Mouse (Mus musculus): ENCODE data around the gene Gdf15.
A peak's percentile ranks its signal among the peaks of the same experiment; 100 is the strongest.

Gdf15 gene

GRCm38 (mm10) chr8:70629574-70630531 lies 2.4 kb downstream of the Gdf15 start:
- peak; percentile 69 for DNase-seq (ENCODE audit: low read depth, low spot score)

DNA sequence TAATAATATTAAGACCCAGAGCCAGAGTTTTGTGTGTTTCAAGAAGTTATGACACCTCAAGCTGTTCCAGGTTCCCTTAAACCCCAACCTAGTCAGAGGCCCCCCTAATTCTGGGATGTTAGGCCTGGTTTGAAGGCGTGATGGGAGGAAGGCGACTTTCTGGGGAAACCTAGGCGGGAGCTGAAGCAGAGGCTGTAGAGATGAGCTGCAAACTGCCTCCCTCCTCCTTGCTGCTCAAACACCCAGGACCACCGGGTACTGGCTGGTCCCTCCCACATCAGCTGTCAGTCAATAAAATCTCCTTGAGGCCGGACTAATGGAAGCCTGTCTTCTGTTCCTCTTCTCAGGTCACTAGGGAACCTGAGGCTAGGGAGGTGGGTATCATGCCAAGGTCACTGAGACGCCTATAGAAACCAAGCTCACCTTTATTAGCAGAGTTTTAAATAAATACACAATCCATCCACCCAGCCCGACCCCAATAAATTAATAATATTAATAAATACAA lies 3.2 kb downstream of the Gdf15 start:
- no peak for DNase-seq (ENCODE audit: low read depth, low spot score)

DNA sequence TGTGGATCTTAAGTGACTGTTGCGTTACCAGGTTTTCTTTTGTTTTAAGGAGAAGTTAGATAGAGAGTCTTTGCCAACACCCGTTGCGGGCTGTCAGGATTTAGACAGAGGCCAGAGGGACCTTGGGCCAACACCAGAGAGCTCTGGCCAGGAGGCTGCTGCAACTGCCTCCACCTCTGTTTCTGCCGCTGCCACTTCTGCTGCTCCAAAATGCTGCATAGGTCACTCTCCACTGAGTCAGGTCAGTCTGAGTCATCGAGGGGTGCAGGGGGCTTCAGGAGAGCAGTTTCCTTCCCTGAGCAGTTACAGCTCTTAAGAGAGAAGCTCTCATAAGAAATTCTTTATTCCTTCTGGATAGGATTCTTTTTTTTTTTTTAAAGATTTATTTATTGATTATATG lies 5.2 kb downstream of the Gdf15 start:
- no peak for DNase-seq (ENCODE audit: low read depth, low spot score)

DNA sequence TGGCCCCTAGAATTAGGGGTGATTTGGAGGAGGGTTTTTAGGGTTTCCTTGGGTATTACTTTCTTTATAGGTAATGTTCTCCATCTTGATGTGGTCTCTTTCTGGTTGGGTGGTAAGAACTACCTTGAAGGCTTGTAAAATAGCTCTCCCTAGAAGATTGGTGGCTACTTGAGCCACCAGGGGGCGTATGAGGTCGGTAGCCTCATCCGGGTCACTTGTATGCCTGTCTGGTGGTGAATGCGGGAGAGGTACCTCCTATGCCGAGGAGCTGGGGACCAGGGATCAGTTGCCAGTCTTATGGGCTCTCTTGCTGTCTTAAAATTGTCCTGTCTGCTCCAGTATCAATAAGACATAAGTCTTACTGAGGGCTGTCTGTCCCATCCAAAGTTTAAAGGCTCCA lies 7.2 kb downstream of the Gdf15 start:
- DNase-seq (ENCODE audit: low read depth, low spot score): no peak

DNA sequence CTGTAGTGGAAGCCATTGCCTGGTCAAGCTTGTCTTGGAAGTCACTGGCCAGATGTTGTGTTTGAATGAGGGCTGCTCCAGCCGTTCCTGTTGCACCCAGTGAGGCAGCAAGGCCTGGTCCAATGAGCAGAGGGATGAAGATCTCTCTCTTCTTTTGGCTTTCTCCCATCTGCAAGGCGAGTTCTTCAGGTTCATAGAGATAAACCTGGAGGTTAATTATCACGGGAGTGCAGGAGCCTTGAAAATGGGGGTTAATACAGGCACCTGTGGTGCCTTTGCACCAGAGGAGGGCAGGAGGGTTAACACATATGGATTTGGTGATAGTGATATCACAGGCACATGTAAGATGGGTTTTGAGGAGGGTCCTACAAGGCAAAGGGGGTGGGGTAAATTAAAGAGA lies 10.0 kb downstream of the Gdf15 start:
- DNase-seq (ENCODE audit: low read depth, low spot score): peak; percentile 58

DNA sequence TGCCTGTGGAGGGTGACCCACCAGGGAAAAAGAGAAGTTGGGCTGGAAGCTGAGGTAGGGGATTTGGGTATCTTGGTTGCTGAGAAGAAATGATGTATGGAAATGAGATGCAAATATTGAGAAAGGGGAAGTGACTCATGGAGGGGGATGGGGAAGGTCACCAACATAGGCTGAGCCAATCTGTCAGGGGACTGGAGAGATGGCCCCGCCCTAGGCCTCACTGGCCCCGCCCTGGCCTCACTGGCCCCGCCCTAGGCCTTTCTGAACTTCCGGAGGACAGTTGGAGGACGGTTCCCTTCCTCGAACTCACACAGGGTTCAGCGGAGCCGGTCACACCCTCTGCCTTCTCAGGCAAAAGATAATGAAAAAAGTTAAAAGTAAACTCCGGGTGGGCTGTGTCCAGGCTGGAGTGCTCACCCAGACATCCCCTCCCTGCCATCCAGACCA lies 13.3 kb downstream of the Gdf15 start:
- peak; percentile 74 for DNase-seq (ENCODE audit: low read depth, low spot score)

- DNase-seq (ENCODE audit: low read depth, low spot score): no peak
These were observed 14.3 kb downstream of the Gdf15 start for GRCm38 (mm10) chr8:70617985-70618384.

GRCm38 (mm10) chr8:70616645-70617044 lies 15.6 kb downstream of the Gdf15 start:
- DNase-seq (ENCODE audit: low read depth, low spot score): no peak

GRCm38 (mm10) chr8:70615894-70616293 lies 16.4 kb downstream of the Gdf15 start, which contains the start of gene Lrrc25:
Gene Lrrc25, plus strand, starts transcription at chr8:70616155.
- no peak for DNase-seq (ENCODE audit: low read depth, low spot score)

- DNase-seq (ENCODE audit: low read depth, low spot score): no peak
These were observed 17.0 kb downstream of the Gdf15 start for GRCm38 (mm10) chr8:70615281-70615680.

GRCm38 (mm10) chr8:70614469-70614868 lies 17.8 kb downstream of the Gdf15 start:
- no peak for DNase-seq (ENCODE audit: low read depth, low spot score)

- DNase-seq (ENCODE audit: low read depth, low spot score): no peak
These were observed 18.5 kb downstream of the Gdf15 start for GRCm38 (mm10) chr8:70613763-70614162.

DNA sequence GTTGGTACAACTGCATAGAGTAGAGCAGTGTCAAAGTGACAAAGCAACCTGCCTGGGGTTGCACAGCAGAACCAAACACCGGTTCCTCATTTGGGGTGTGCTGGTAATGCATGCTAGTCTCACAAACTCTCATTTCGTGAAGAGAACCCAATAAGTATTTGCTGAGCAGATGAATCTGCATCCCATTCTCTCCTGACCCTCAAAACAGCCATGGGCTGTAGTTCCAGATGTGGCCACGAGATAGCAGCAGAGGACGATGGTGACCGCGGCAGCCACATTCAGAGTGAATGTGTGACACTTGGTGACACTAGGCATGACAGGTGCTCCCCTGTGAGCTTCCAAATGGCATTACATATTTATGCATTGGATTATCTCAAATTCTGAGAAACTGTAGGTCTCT lies 20.4 kb downstream of the Gdf15 start:
- peak; percentile 85 for DNase-seq (ENCODE audit: low read depth, low spot score)

- peak; percentile 70 for DNase-seq (ENCODE audit: low read depth, low spot score)
These were observed 21.2 kb downstream of the Gdf15 start for GRCm38 (mm10) chr8:70610796-70611771.

GRCm38 (mm10) chr8:70609849-70610795 lies 22.1 kb downstream of the Gdf15 start:
- peak; percentile 71 for DNase-seq (ENCODE audit: low read depth, low spot score)

- no peak for DNase-seq (ENCODE audit: low read depth, low spot score)
These were observed 22.8 kb downstream of the Gdf15 start for GRCm38 (mm10) chr8:70609368-70609848.

GRCm38 (mm10) chr8:70608749-70609367 lies 23.4 kb downstream of the Gdf15 start, which contains the start of gene Ssbp4:
Gene Ssbp4, minus strand, starts transcription at chr8:70608872.
- no peak for DNase-seq (ENCODE audit: low read depth, low spot score)

- no peak for DNase-seq (ENCODE audit: low read depth, low spot score)
These were observed 24.1 kb downstream of the Gdf15 start for GRCm38 (mm10) chr8:70607898-70608748.

DNA sequence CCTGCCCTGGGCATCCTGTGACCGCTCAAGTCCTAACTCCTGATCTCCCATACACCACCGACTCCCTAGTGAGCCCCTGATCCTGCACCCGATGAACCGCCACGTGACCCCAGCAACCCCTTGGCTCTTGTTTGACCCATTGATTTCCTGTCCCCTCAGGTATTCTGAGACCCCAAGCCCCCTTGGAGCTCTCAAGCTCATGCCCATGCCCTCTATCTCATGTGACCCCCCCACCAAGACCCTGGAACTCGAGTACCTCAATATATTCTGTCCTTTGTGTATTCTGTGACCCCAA lies 24.7 kb downstream of the Gdf15 start:
- DNase-seq (ENCODE audit: low read depth, low spot score): no peak
